38 mouse cellular contexts compared by ENCODE assay signal in genomic region chr5:17439487-17440102, GRCm38 (mm10). TPM values are rescaled to one million over a fixed set of nuclear protein-coding genes. Genes with fewer than 3 reads are reported as not detected.
DNase-seq lines count a peak whose midpoint lies in the region; ATAC-seq and TF ChIP-seq lines count a peak whose summit lies in the region.
"Had no signal": no experiment of that assay in that cellular context is flagged by ENCODE, and none has a peak within 500 bp of the region (broad histone marks: within the 10 kb centered on the region; RNA-seq: fewer than 3 reads in every experiment).

No protein-coding gene starts in this region.

- TF ChIP-seq CTCF in kidney, postnatal 0 days (IDR thresholded peaks at IDR 0.05; ENCODE audit: low read depth): no peak
- TF ChIP-seq CTCF in kidney, adult 2 months (conservative IDR thresholded peaks at IDR 0.05; ENCODE audit: insufficient read depth, insufficient read length, low read depth, low read length): no peak

- no peaks in the 10 kb centered on the region for H3K4me1 ChIP-seq in kidney, embryonic 14.5 days (ENCODE audit: control insufficient read depth, insufficient read depth, low read length)
- no peaks in the 10 kb centered on the region for H3K4me1 ChIP-seq in kidney, postnatal 0 days (replicated peaks; ENCODE audit: insufficient read depth, low read length)
- H3K4me1 ChIP-seq in kidney, adult 2 months (ENCODE audit: control insufficient read depth, insufficient read depth, low read length): no peaks in the 10 kb centered on the region
- H3K4me1 ChIP-seq: embryonic facial prominence, embryonic 13.5 days; forebrain, embryonic 13.5 days had no signal

- no peak overlapping the region for H3K27ac ChIP-seq in kidney, embryonic 14.5 days (ENCODE audit: low read depth, low read length)
- no peak overlapping the region for H3K27ac ChIP-seq in kidney, postnatal 0 days
- no peak overlapping the region for H3K27ac ChIP-seq in kidney, adult 2 months (ENCODE audit: insufficient read depth, low read depth, low read length)
- H3K27ac ChIP-seq: embryonic facial prominence, embryonic 10.5 days; embryonic facial prominence, embryonic 13.5 days; forebrain, embryonic 10.5 days; forebrain, embryonic 13.5 days; heart, adult 2 months; heart, embryonic 10.5 days; heart, embryonic 13.5 days; hindbrain, embryonic 14.5 days; hindbrain, postnatal 0 days had no signal

- no peak overlapping the region for H3K4me3 ChIP-seq in kidney, embryonic 14.5 days (ENCODE audit: low read length)
- H3K4me3 ChIP-seq in kidney, postnatal 0 days (replicated peaks; ENCODE audit: low read depth, low read length): no peak overlapping the region
- no peak overlapping the region for H3K4me3 ChIP-seq in kidney, adult 2 months (ENCODE audit: insufficient read depth, low read depth, low read length)
- H3K4me3 ChIP-seq: embryonic facial prominence, embryonic 10.5 days; embryonic facial prominence, embryonic 13.5 days; forebrain, embryonic 10.5 days; forebrain, embryonic 13.5 days; heart, adult 2 months; heart, embryonic 10.5 days; heart, embryonic 13.5 days had no signal

- no peaks in the 10 kb centered on the region for H3K36me3 ChIP-seq in kidney, embryonic 14.5 days (ENCODE audit: control insufficient read depth, insufficient read depth, low read length)
- H3K36me3 ChIP-seq in kidney, postnatal 0 days (ENCODE audit: insufficient read depth, low read length): no peaks in the 10 kb centered on the region
- no peaks in the 10 kb centered on the region for H3K36me3 ChIP-seq in kidney, adult 2 months (ENCODE audit: control insufficient read depth, insufficient read depth, low read length)
- H3K36me3 ChIP-seq: embryonic facial prominence, embryonic 10.5 days; embryonic facial prominence, embryonic 13.5 days; forebrain, embryonic 10.5 days; heart, embryonic 10.5 days; heart, embryonic 13.5 days had no signal

- H3K9ac ChIP-seq in kidney, embryonic 14.5 days (ENCODE audit: low read depth, low read length): no peak overlapping the region
- H3K9ac ChIP-seq in kidney, postnatal 0 days (ENCODE audit: low read depth, low read length): no peak overlapping the region
- H3K9ac ChIP-seq: embryonic facial prominence, embryonic 13.5 days; forebrain, embryonic 13.5 days; heart, embryonic 13.5 days; hindbrain, embryonic 14.5 days had no signal

- no peaks in the 10 kb centered on the region for H3K9me3 ChIP-seq in kidney, embryonic 14.5 days (ENCODE audit: control insufficient read depth, low read length)
- H3K9me3 ChIP-seq in kidney, postnatal 0 days (replicated peaks; ENCODE audit: low read length): no peaks in the 10 kb centered on the region
- H3K9me3 ChIP-seq: embryonic facial prominence, embryonic 10.5 days; embryonic facial prominence, embryonic 13.5 days; forebrain, embryonic 10.5 days; forebrain, embryonic 13.5 days; heart, embryonic 10.5 days; heart, embryonic 13.5 days had no signal

- ATAC-seq in kidney, embryonic 14.5 days (ENCODE audit: low FRiP score, low TSS enrichment): peak; percentile 79; the same call in 1 of the 2 replicates
- no peak for ATAC-seq in kidney, postnatal 0 days (replicated peaks; ENCODE audit: low FRiP score, low read depth)
- ATAC-seq: activated CD4-positive, CD25-positive, alpha-beta regulatory T cell, adult 4 months; CD4-positive, CD25-positive, alpha-beta regulatory T cell, adult 4 months; forebrain, embryonic 13.5 days; forebrain, embryonic 16.5 days; hindbrain, postnatal 0 days; inflammation-experienced regulatory T-cells, adult 6 months; intestine, embryonic 16.5 days had no signal

- H3K4me2 ChIP-seq in kidney, embryonic 14.5 days (replicated peaks; ENCODE audit: low read depth, low read length): no peak overlapping the region
- no peak overlapping the region for H3K4me2 ChIP-seq in kidney, postnatal 0 days (ENCODE audit: low read length)
- H3K4me2 ChIP-seq: embryonic facial prominence, embryonic 13.5 days; forebrain, embryonic 13.5 days; heart, embryonic 13.5 days; hindbrain, embryonic 14.5 days had no signal

- DNase-seq in adrenal gland, adult 2 months: peak; percentile 17
- no peak for DNase-seq in adrenal gland, adult 18-20 months (ENCODE audit: low spot score in 2 of 2)
- DNase-seq in kidney, adult 9 months: no peak
- peak; percentile 79 for DNase-seq in kidney, postnatal 0 days (ENCODE audit: low spot score)
- no peak for DNase-seq in kidney, adult 2 months
- DNase-seq in Muller cell, postnatal 12 days (ENCODE audit: inconsistent ontology term): peak; percentile 56
- no peak for DNase-seq in cerebellum, adult 9-11 months
- DNase-seq: adrenal gland, postnatal 10 days; cerebellum, adult 18-20 months; cerebellum, adult 9-10 months; cerebellum, postnatal 25 days; gastrocnemius, postnatal 10 days; gastrocnemius, postnatal 36 days; heart, adult 2 months; heart, postnatal 14 days; heart, postnatal 4 days had no signal

- H3K27me3 ChIP-seq in kidney, embryonic 14.5 days (ENCODE audit: control insufficient read depth, insufficient read depth, low read length): no peaks in the 10 kb centered on the region
- no peaks in the 10 kb centered on the region for H3K27me3 ChIP-seq in kidney, postnatal 0 days (ENCODE audit: insufficient read depth, low read length)
- H3K27me3 ChIP-seq in kidney, adult 2 months (replicated peaks; ENCODE audit: control insufficient read depth, insufficient read depth, low read length): no peaks in the 10 kb centered on the region
- H3K27me3 ChIP-seq: embryonic facial prominence, embryonic 13.5 days; forebrain, embryonic 13.5 days; heart, embryonic 13.5 days had no signal

- TF ChIP-seq POLR2A in kidney, adult 2 months (IDR thresholded peaks at IDR 0.05; ENCODE audit: low read depth, low read length): no peak

RNA-seq across cellular contexts. Expression of gene Speer4f1, which starts 36.3 kb away (rescaled TPM):
- not detected for total RNA-seq in adrenal gland, adult 2 months (2021)
- not detected in 2 replicates for polyA plus RNA-seq in adrenal gland, adult 2 months (2012; rRNA removed)
- total RNA-seq in adrenal gland, adult 18-20 months (2021): not detected
- polyA plus RNA-seq in kidney, embryonic 14.5 days (2014; fragmentation: Nextera tagmentation; extraction: Ambion mirVana): not detected in 2 replicates
- polyA plus RNA-seq in kidney, postnatal 0 days (2015; fragmentation: Nextera tagmentation; extraction: Ambion mirVana): not detected in 2 replicates
- not detected in 2 replicates for polyA plus RNA-seq in kidney, adult 2 months (2012; rRNA removed)
- total RNA-seq: adrenal gland, postnatal 10 days; adrenal gland, postnatal 36 days; common myeloid progenitor, adult 5-6 weeks; gastrocnemius, adult 18-20 months; gastrocnemius, postnatal 10 days; gastrocnemius, postnatal 36 days; granulocyte monocyte progenitor cell, adult 5-6 weeks; heart, adult 2 months; heart, postnatal 14 days; heart, postnatal 4 days; hindbrain, postnatal 0 days; MEL had no signal
- polyA plus RNA-seq: activated CD4-positive, CD25-positive, alpha-beta regulatory T cell, adult 4 months; C2C12; CD4-positive, CD25-positive, alpha-beta regulatory T cell, adult 4 months; embryonic facial prominence, embryonic 10.5 days; embryonic facial prominence, embryonic 13.5 days; forebrain, embryonic 10.5 days; forebrain, embryonic 13.5 days; forebrain, embryonic 16.5 days; heart, adult 2 months; heart, embryonic 10.5 days; heart, embryonic 13.5 days; heart, embryonic 16.5 days; hindbrain, embryonic 11.5 days; hindbrain, embryonic 14.5 days; hindbrain, postnatal 0 days; inflammation-experienced regulatory T-cells, adult 6 months; intestine, embryonic 16.5 days had no signal

Comparison
In these comparisons a context has a peak if more than half of its experiments do, and no peak if none do; other contexts are left out.
1. DNase-seq: peak in adrenal gland, adult 2 months (single experiment), kidney, postnatal 0 days (single experiment) and Muller cell, postnatal 12 days (single experiment); none in adrenal gland, adult 18-20 months (0 of 2), kidney, adult 9 months (single experiment), kidney, adult 2 months (single experiment) and cerebellum, adult 9-11 months (single experiment).